Mouse (Mus musculus) embryonic facial prominence, embryonic 11.5 days (tissue): Measurements from ENCODE around the gene Sgsm1. TPM values are rescaled to one million over a fixed set of nuclear protein-coding genes. Genes with fewer than 3 reads are reported as not detected.

ENCODE experiments used
- ATAC-seq: fragments of 200-750 bp; cut with Nextera tagmentation; replicated peaks from 2 replicates; pipeline ENCODE4 v1.8.0; 2017; ENCODE audit warnings: low read depth; ENCODE audit not compliant: insufficient number of reproducible peaks, low FRiP score, low TSS enrichment
- DNase-seq: peaks from one replicate; pipeline ENCODE4 v3.0.0-alpha.2; 2015; ENCODE audit warnings: low spot score
- H3K27ac ChIP-seq: fragments of 300-500 bp; sonication (generic); replicated peaks from 2 replicates; pipeline ENCODE4 v1.5.1; 2014; ENCODE audit warnings: mild to moderate bottlenecking, low read depth, low read length, control low read depth
- H3K27me3 ChIP-seq: fragments of 300-500 bp; sonication (generic); 2 replicates; pipeline ENCODE4 v1.6.1; 2014; ENCODE audit warnings: mild to moderate bottlenecking, low read length, moderate library complexity, mixed read lengths; ENCODE audit not compliant: control insufficient read depth, insufficient read depth
- H3K36me3 ChIP-seq: fragments of 300-500 bp; sonication (generic); replicated peaks from 2 replicates; pipeline ENCODE4 v1.6.1; 2014; ENCODE audit warnings: low read depth, mild to moderate bottlenecking, low read length, moderate library complexity, mixed read lengths; ENCODE audit not compliant: control insufficient read depth, insufficient read depth
- H3K4me1 ChIP-seq: fragments of 300-500 bp; sonication (generic); 2 replicates; pipeline ENCODE4 v1.6.1; 2014; ENCODE audit warnings: low read length, mixed read lengths; ENCODE audit not compliant: control insufficient read depth, insufficient read depth
- H3K4me2 ChIP-seq: fragments of 300-500 bp; sonication (generic); 2 replicates; pipeline ENCODE4 v1.6.1; 2014; ENCODE audit warnings: low read depth, mild to moderate bottlenecking, control low read depth, low read length, moderate library complexity
- H3K4me3 ChIP-seq: fragments of 300-500 bp; sonication (generic); 2 replicates; pipeline ENCODE4 v1.5.1; 2014; ENCODE audit warnings: low read depth, low read length, control low read depth
- H3K9ac ChIP-seq: fragments of 300-500 bp; sonication (generic); replicated peaks from 2 replicates; pipeline ENCODE4 v1.6.1; 2014; ENCODE audit warnings: mild to moderate bottlenecking, control low read depth, low read length
- H3K9me3 ChIP-seq: fragments of 300-500 bp; sonication (generic); replicated peaks from 2 replicates; pipeline ENCODE4 v1.6.1; 2016; ENCODE audit warnings: mild to moderate bottlenecking, low read length, inconsistent platforms, mixed read lengths; ENCODE audit not compliant: control insufficient read depth
- WGBS: fragments of 180-500 bp; shearing (Covaris S2); extraction: QIAGEN DNeasy Blood & Tissue Kit; methylation state at CpG from one replicate; pipeline ENCODE4 v1.1.7; 2014; 5-methylcytosine and 5-hydroxymethylcytosine counted together
- polyA plus RNA-seq: library from polyadenylated mRNA; unstranded; fragments of >200 nt; fragmentation: Nextera tagmentation; extraction: Ambion mirVana; gene quantifications from 2 replicates; pipeline ENCODE4 v1.2.1, GENCODE M21; 2014

Sgsm1 gene
- polyA plus RNA-seq, 1 experiment from 2014 or later, result 7.4 TPM

GRCm38 (mm10) chr5:113275839-113276238 is 34.7 kb downstream of the Sgsm1 start:
- Histone ChIP-seq H3K4me3 (no peak overlapping the region), H3K4me1 (no peaks in the 10 kb centered on the region), H3K27me3 (no peaks in the 10 kb centered on the region), H3K4me2 (no peak overlapping the region), H3K9ac (no peak overlapping the region), H3K27ac (no peak overlapping the region), H3K9me3 (no peaks in the 10 kb centered on the region), H3K36me3 (no peaks in the 10 kb centered on the region; the same call in 1 of the 2 replicates)
- ATAC-seq (no peak), DNase-seq (no peak)
- 74% methylated on average over 10 of the region's 10 CpGs for WGBS

- H3K4me3 ChIP-seq, result no peak overlapping the region
- DNase-seq (peak; percentile 47), ATAC-seq (no peak)
- H3K27me3 ChIP-seq, result no peaks in the 10 kb centered on the region
- WGBS, result 69% methylated on average over 11 of the region's 11 CpGs
- H3K9me3 ChIP-seq, result no peaks in the 10 kb centered on the region
- no peak overlapping the region for H3K9ac ChIP-seq
- no peaks in the 10 kb centered on the region for H3K36me3 ChIP-seq
- H3K27ac ChIP-seq, result no peak overlapping the region
- no peak overlapping the region for H3K4me2 ChIP-seq
- H3K4me1 ChIP-seq, result no peaks in the 10 kb centered on the region
Observed at GRCm38 (mm10) chr5:113271207-113271811, 39.3 kb downstream of the Sgsm1 start.

- 79% methylated on average over 3 of the region's 3 CpGs for WGBS
- no peaks in the 10 kb centered on the region for H3K9me3 ChIP-seq
- H3K4me3 ChIP-seq, result no peak overlapping the region
- H3K9ac ChIP-seq, result no peak overlapping the region
- H3K4me2 ChIP-seq, result no peak overlapping the region
- no peak overlapping the region for H3K27ac ChIP-seq
- H3K4me1 ChIP-seq, result no peaks in the 10 kb centered on the region
- DNase-seq (no peak), ATAC-seq (no peak)
- H3K36me3 ChIP-seq, result no peaks in the 10 kb centered on the region; the same call in 1 of the 2 replicates
- no peaks in the 10 kb centered on the region for H3K27me3 ChIP-seq
Observed at GRCm38 (mm10) chr5:113270043-113270442, 40.5 kb downstream of the Sgsm1 start.

GRCm38 (mm10) chr5:113268246-113268645 is 42.3 kb downstream of the Sgsm1 start:
- DNase-seq (no peak), ATAC-seq (peak; percentile 34; the same call in 1 of the 2 replicates)
- no peaks in the 10 kb centered on the region; the same call in 1 of the 2 replicates for H3K36me3 ChIP-seq

GRCm38 (mm10) chr5:113265637-113266036 is 44.9 kb downstream of the Sgsm1 start:
- H3K9me3 ChIP-seq, result no peaks in the 10 kb centered on the region
- H3K36me3 ChIP-seq, result no peaks in the 10 kb centered on the region; the same call in 1 of the 2 replicates
- no peaks in the 10 kb centered on the region for H3K27me3 ChIP-seq
- no peak overlapping the region for H3K4me2 ChIP-seq
- H3K4me1 ChIP-seq, result no peaks in the 10 kb centered on the region
- no peak overlapping the region for H3K27ac ChIP-seq
- WGBS, result 85% methylated on average over 8 of the region's 8 CpGs
- DNase-seq (no peak), ATAC-seq (no peak)
- H3K4me3 ChIP-seq, result no peak overlapping the region
- no peak overlapping the region for H3K9ac ChIP-seq

More at GRCm38 (mm10) chr5:113268246-113268645, 42.3 kb downstream of the Sgsm1 start:
- Histone ChIP-seq H3K4me1 (no peaks in the 10 kb centered on the region), H3K27me3 (no peaks in the 10 kb centered on the region), H3K9me3 (no peaks in the 10 kb centered on the region), H3K27ac (no peak overlapping the region), H3K4me2 (no peak overlapping the region), H3K9ac (no peak overlapping the region), H3K4me3 (no peak overlapping the region)

GRCm38 (mm10) chr5:113250806-113251205 is 59.8 kb downstream of the Sgsm1 start:
- no peaks in the 10 kb centered on the region for H3K36me3 ChIP-seq
- WGBS, result 85% methylated on average over 11 of the region's 11 CpGs
- no peak overlapping the region for H3K9ac ChIP-seq
- no peak for DNase-seq
- no peaks in the 10 kb centered on the region for H3K27me3 ChIP-seq
- no peak overlapping the region for H3K27ac ChIP-seq
- no peaks in the 10 kb centered on the region for H3K9me3 ChIP-seq
- no peak overlapping the region for H3K4me3 ChIP-seq
- H3K4me1 ChIP-seq, result no peaks in the 10 kb centered on the region
- no peak overlapping the region for H3K4me2 ChIP-seq
- ATAC-seq, result no peak

GRCm38 (mm10) chr5:113249263-113249930 is 61.2 kb downstream of the Sgsm1 start:
- 84% methylated on average over 8 of the region's 8 CpGs for WGBS

GRCm38 (mm10) chr5:113230196-113230595 is 80.4 kb downstream of the Sgsm1 start:
- no peak for DNase-seq
- H3K9me3 ChIP-seq, result no peaks in the 10 kb centered on the region
- no peak overlapping the region for H3K9ac ChIP-seq
- H3K4me2 ChIP-seq, result no peak overlapping the region
- WGBS, result 80% methylated on average over 5 of the region's 5 CpGs
- peaks cover 2% of the 10 kb centered on the region; the same call in 1 of the 2 replicates for H3K4me1 ChIP-seq
- H3K27me3 ChIP-seq, result no peaks in the 10 kb centered on the region
- no peak overlapping the region for H3K27ac ChIP-seq
- H3K4me3 ChIP-seq, result no peak overlapping the region
- ATAC-seq, result no peak
- no peaks in the 10 kb centered on the region for H3K36me3 ChIP-seq

More at GRCm38 (mm10) chr5:113249263-113249930, 61.2 kb downstream of the Sgsm1 start:
- no peaks in the 10 kb centered on the region for H3K4me1 ChIP-seq
- no peak overlapping the region for H3K4me2 ChIP-seq
- no peak overlapping the region for H3K9ac ChIP-seq
- H3K4me3 ChIP-seq, result no peak overlapping the region
- ATAC-seq (no peak), DNase-seq (no peak)
- H3K9me3 ChIP-seq, result no peaks in the 10 kb centered on the region
- H3K27me3 ChIP-seq, result no peaks in the 10 kb centered on the region
- H3K27ac ChIP-seq, result no peak overlapping the region
- no peaks in the 10 kb centered on the region for H3K36me3 ChIP-seq
